Mouse (Mus musculus) lung, embryonic 16.5 days (tissue): ENCODE results near the gene Sema5a. TPM values are rescaled to one million over a fixed set of nuclear protein-coding genes. Genes with fewer than 3 reads are reported as not detected.

Experiments used
- ATAC-seq: fragments of 200-750 bp; cut with Nextera tagmentation; 2 replicates; pipeline ENCODE4 v1.8.0; 2017; ENCODE audit warnings: low read depth, mild to moderate bottlenecking, moderate library complexity
- H3K27ac ChIP-seq: fragments of 300-500 bp; sonication (generic); 2 replicates; pipeline ENCODE4 v1.5.1; 2014; ENCODE audit warnings: mild to moderate bottlenecking, control low read depth, low read length
- H3K27me3 ChIP-seq: fragments of 300-500 bp; sonication (generic); 2 replicates; pipeline ENCODE4 v1.6.1; 2014; ENCODE audit warnings: low read depth, low read length, mixed read lengths; ENCODE audit not compliant: control insufficient read depth, insufficient read depth
- H3K36me3 ChIP-seq: fragments of 300-500 bp; sonication (generic); 2 replicates; pipeline ENCODE4 v1.6.1; 2014; ENCODE audit warnings: low read length; ENCODE audit not compliant: control insufficient read depth, insufficient read depth
- H3K4me1 ChIP-seq: fragments of 300-500 bp; sonication (generic); replicated peaks from 2 replicates; pipeline ENCODE4 v1.6.1; 2014; ENCODE audit warnings: low read length, mixed read lengths; ENCODE audit not compliant: control insufficient read depth, insufficient read depth
- H3K4me2 ChIP-seq: fragments of 300-500 bp; sonication (generic); 2 replicates; pipeline ENCODE4 v1.6.1; 2014; ENCODE audit warnings: low read depth, low read length, control low read depth
- H3K4me3 ChIP-seq: fragments of 300-500 bp; sonication (generic); 2 replicates; pipeline ENCODE4 v1.5.1; 2014; ENCODE audit warnings: mild to moderate bottlenecking, low read length, control low read depth
- H3K9ac ChIP-seq: fragments of 300-500 bp; sonication (generic); 2 replicates; pipeline ENCODE4 v1.6.1; 2014; ENCODE audit warnings: low read length, control low read depth
- H3K9me3 ChIP-seq: fragments of 300-500 bp; sonication (generic); 2 replicates; pipeline ENCODE4 v1.6.1; 2016; ENCODE audit warnings: low read length; ENCODE audit not compliant: control insufficient read depth
- WGBS: fragments of 180-500 bp; shearing (Covaris S2); extraction: QIAGEN DNeasy Blood & Tissue Kit; methylation state at CpG from one replicate; pipeline ENCODE4 v1.1.7; 2014; 5-methylcytosine and 5-hydroxymethylcytosine counted together
- polyA plus RNA-seq: library from polyadenylated mRNA; unstranded; fragments of >200 nt; fragmentation: Nextera tagmentation; extraction: Ambion mirVana; gene quantifications from 2 replicates; pipeline ENCODE4 v1.2.1, GENCODE M21; 2015

The Sema5a gene
- polyA plus RNA-seq, 1 experiment from 2014 or later = 14.0 TPM

DNA sequence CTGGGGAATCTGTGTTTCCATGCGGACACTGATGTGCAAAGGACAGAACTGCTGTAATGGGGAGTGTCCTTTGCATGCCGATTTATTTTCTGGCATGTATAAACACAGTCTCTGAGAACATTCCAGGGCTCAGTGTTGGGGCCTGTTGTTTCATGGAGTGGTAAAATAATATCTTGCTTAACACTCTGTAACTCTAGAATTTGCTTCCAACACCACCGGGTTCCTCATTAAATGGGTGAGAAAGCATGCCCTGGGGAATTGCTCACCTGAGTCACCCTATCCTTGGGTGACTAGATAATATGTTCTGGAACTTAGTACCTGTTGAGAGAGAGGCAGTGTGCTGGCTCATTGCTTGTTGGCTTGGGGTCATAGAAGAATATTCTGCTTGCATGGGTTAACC, 135.7 kb downstream of the Sema5a start:
- ATAC-seq = no peak
- H3K36me3 ChIP-seq = no peaks in the 10 kb centered on the region
- H3K27ac ChIP-seq = no peak overlapping the region
- 71% methylated on average over 3 of the region's 3 CpGs for WGBS
- H3K4me2 ChIP-seq = no peak overlapping the region
- no peaks in the 10 kb centered on the region for H3K4me1 ChIP-seq
- H3K27me3 ChIP-seq = no peaks in the 10 kb centered on the region
- no peak overlapping the region for H3K9ac ChIP-seq
- no peak overlapping the region for H3K4me3 ChIP-seq
- no peaks in the 10 kb centered on the region for H3K9me3 ChIP-seq

- no peaks in the 10 kb centered on the region for H3K36me3 ChIP-seq
- ATAC-seq = no peak
- H3K4me3 ChIP-seq = no peak overlapping the region
- no peaks in the 10 kb centered on the region for H3K27me3 ChIP-seq
- no peak overlapping the region for H3K27ac ChIP-seq
- no peak overlapping the region for H3K9ac ChIP-seq
- H3K4me1 ChIP-seq = no peaks in the 10 kb centered on the region
- no peak overlapping the region for H3K4me2 ChIP-seq
- WGBS = 81% methylated on average over 4 of the region's 4 CpGs
- no peaks in the 10 kb centered on the region for H3K9me3 ChIP-seq
Observed at GRCm38 (mm10) chr15:32382930-32383481, 138.4 kb downstream of the Sema5a start.

DNA sequence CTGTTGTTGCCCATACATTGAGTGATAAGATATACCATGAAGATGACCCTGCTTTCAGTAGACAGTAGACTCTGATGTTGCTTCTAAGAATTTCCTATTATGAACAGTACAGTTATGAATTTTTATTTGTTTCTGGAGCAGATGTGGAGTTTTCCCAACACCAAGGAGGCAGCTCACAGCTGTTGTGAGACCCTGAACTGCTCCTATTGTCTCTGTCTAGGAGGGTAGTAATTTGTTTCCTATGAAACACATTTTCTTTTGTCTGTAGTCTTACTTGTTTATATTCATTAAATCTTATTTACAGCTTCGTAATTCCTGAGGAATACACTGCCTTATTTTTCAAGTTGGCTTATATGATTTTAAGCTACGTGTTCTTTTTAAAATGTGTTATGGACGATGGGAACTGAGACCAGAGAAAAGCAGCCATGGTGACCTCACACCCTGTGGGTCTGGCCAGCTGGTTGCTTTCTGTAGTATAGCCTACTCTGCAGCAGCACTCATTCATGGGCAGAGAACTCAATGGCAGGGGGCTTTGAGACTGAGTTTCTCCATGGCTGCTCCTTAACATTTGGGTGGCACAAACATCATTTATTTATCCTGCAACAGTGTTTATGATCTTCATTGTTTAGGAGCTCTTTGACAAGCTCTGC, 151.8 kb downstream of the Sema5a start:
- Histone ChIP-seq H3K4me2 (no peak overlapping the region), H3K4me3 (no peak overlapping the region), H3K27ac (no peak overlapping the region), H3K27me3 (no peaks in the 10 kb centered on the region), H3K4me1 (no peaks in the 10 kb centered on the region), H3K36me3 (no peaks in the 10 kb centered on the region), H3K9ac (no peak overlapping the region), H3K9me3 (no peaks in the 10 kb centered on the region)
- peak; percentile 89 for ATAC-seq
- WGBS = 57% methylated on average over 3 of the region's 3 CpGs

DNA sequence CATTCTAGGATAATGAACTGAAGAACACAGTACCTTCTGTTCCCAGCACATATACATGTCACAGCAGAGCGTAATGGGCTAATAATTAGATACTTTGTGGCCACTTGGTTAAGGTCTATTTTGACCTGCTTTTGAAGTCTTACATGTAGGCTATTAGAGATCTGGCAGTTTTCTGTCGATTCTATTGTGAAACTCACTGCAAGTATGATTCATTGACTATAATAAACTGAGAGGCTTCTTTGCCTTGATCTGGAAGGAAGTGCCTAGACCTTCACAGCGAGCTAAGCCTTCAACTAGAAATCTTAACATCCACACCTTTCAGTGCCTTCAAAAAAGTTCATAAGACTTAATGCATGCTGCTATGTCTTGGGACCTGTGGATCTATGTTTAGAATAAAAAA, 152.5 kb downstream of the Sema5a start:
- Histone ChIP-seq H3K9me3 (no peaks in the 10 kb centered on the region), H3K4me1 (no peaks in the 10 kb centered on the region), H3K27me3 (no peaks in the 10 kb centered on the region), H3K4me3 (no peak overlapping the region), H3K9ac (no peak overlapping the region), H3K27ac (no peak overlapping the region), H3K4me2 (no peak overlapping the region), H3K36me3 (no peaks in the 10 kb centered on the region)
- 63% methylated on average over 3 of the region's 3 CpGs for WGBS
- peak; percentile 28; the same call in 1 of the 2 replicates for ATAC-seq

DNA sequence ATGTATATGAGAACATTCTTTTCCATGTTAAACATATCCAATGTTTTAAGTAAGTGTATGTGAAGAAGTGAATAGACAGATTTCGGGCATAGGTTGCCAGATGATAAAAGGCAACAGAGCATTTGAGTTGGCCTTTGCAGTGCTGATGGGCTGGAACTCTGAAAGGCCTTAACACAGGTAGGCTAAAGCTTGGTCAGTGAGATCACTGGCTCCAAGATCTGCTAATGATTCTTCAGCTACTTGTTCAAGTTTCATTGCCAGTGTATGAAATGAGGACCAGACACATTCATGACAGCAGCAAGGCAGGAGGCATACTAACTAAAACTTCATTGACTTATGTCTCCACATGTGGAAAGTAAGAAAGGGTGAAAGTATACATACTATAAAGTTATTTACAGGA, 154.1 kb downstream of the Sema5a start:
- Histone ChIP-seq H3K4me2 (no peak overlapping the region), H3K9ac (no peak overlapping the region), H3K27me3 (no peaks in the 10 kb centered on the region), H3K36me3 (no peaks in the 10 kb centered on the region), H3K4me3 (no peak overlapping the region), H3K27ac (no peak overlapping the region), H3K4me1 (no peaks in the 10 kb centered on the region), H3K9me3 (no peaks in the 10 kb centered on the region)
- no peak for ATAC-seq
- WGBS = 80% methylated on average over 1 of the region's 1 CpGs

DNA sequence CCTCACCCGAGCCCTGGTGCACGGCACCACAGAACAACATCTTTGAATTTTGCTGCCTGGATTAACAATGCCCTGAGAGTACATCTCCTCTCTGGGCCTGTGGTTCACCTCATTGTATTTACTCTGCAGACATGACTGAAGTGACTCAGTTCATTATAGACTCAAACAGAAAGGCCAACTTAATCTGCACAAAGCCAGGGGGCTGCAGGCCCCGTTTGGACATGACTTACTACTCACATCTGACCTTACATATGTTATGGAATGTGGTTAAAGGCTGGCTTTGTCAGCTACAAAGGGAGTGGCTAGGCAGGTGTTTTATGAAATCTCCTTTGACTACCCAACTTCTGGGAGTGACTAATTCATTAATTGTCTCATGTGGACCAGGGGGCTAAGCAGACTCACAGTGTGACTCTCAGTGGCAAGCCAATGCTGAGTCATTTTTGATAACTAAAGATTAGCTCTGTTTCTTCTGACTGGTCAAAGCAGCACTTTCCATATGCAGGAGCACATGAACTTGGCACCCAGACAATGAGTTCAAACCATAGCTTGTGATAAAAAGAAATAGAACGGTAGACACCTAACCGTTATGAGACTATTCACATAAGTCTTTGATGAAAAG, 157.4 kb downstream of the Sema5a start:
- Histone ChIP-seq H3K9me3 (no peaks in the 10 kb centered on the region), H3K4me3 (no peak overlapping the region), H3K27ac (no peak overlapping the region), H3K4me2 (no peak overlapping the region), H3K9ac (no peak overlapping the region), H3K27me3 (no peaks in the 10 kb centered on the region), H3K4me1 (no peaks in the 10 kb centered on the region), H3K36me3 (no peaks in the 10 kb centered on the region)
- ATAC-seq = no peak
- 60% methylated on average over 5 of the region's 5 CpGs for WGBS

DNA sequence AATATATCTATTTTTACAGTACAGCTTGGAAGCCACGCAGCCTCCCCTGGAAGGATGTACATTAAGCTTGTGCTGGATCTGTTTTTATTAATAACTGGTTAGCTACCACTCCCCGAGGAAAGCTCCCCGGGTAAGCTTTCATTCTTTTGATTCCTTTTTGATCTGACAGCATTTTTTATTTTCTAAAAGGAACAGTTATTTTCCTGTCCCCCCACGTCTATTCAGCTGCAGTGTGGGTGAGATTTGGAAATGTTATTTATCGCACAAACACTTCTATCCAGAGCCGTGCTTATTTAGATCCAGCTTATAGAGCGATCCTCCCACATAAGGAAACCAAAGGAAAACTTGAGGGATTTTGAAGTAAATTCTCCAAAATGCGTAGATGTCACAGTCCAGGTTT, 158.7 kb downstream of the Sema5a start:
- no peak for ATAC-seq
- Histone ChIP-seq H3K27me3 (no peaks in the 10 kb centered on the region), H3K9me3 (no peaks in the 10 kb centered on the region), H3K4me1 (no peaks in the 10 kb centered on the region), H3K4me2 (no peak overlapping the region), H3K36me3 (no peaks in the 10 kb centered on the region), H3K27ac (no peak overlapping the region), H3K4me3 (no peak overlapping the region), H3K9ac (no peak overlapping the region)
- WGBS = 66% methylated on average over 8 of the region's 8 CpGs

DNA sequence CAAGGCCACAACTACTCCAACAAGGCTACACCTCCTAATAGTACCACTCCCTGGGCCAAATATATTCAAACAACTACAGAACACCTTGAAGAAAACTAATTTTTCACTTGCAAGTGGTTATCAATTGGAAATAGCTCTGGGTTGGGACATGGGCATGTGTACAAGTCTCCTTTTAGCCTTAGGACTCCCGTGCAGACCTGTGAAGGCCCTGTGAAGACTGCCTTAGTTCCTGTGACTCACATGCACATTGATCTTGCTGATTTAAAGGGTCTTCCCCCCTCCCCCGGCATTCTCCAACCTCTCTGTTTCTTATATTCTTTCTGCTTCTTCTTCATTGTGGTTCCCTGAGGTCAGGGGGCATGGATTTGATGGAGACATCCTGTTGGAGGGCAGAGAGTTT, 161.8 kb downstream of the Sema5a start:
- Histone ChIP-seq H3K9me3 (no peaks in the 10 kb centered on the region), H3K4me1 (no peaks in the 10 kb centered on the region), H3K4me2 (no peak overlapping the region), H3K9ac (no peak overlapping the region), H3K27ac (no peak overlapping the region), H3K36me3 (no peaks in the 10 kb centered on the region), H3K27me3 (no peaks in the 10 kb centered on the region), H3K4me3 (no peak overlapping the region)
- 88% methylated on average over 2 of the region's 2 CpGs for WGBS
- no peak for ATAC-seq

DNA sequence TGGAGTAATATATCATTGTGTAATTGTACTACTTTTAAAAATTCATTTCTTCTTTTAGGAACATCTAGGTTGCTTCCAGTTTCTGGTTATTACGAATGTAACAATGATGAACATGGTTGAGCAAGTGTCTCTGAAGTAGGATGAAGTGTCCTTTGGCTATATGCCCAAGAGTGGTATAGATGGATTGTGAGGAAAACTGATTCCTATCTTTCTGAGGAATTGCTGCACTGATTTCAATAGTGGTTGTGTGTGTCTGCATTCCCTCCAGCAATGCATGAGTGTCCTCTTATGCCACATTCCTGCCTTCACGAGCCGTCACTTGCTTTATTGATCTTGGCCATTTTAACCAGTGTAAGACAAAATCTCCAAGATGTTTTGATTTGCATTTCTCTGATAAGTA, 163.2 kb downstream of the Sema5a start:
- no peak for ATAC-seq
- no peak overlapping the region for H3K4me2 ChIP-seq
- WGBS = 44% methylated on average over 3 of the region's 3 CpGs
- H3K27me3 ChIP-seq = no peaks in the 10 kb centered on the region
- H3K9me3 ChIP-seq = no peaks in the 10 kb centered on the region
- H3K4me1 ChIP-seq = no peaks in the 10 kb centered on the region
- no peak overlapping the region for H3K27ac ChIP-seq
- H3K4me3 ChIP-seq = no peak overlapping the region
- no peaks in the 10 kb centered on the region for H3K36me3 ChIP-seq
- H3K9ac ChIP-seq = no peak overlapping the region
